Mouse (Mus musculus) limb, embryonic 13.5 days (tissue): ENCODE data around the gene Prss16. TPM values are rescaled to one million over a fixed set of nuclear protein-coding genes. Genes with fewer than 3 reads are reported as not detected.

ENCODE experiments used
- ATAC-seq: fragments of 200-750 bp; cut with Nextera tagmentation; 2 replicates; pipeline ENCODE4 v1.8.0; 2017; ENCODE audit warnings: low read depth, moderate number of reproducible peaks, moderate TSS enrichment; ENCODE audit not compliant: low FRiP score
- H3K27ac ChIP-seq: fragments of 300-500 bp; sonication (generic); 2 replicates; pipeline ENCODE4 v1.5.1; 2015; ENCODE audit warnings: inconsistent platforms, mild to moderate bottlenecking, moderate library complexity
- H3K27me3 ChIP-seq: fragments of 300-500 bp; sonication (generic); 2 replicates; pipeline ENCODE4 v1.6.1; 2015; ENCODE audit warnings: mild to moderate bottlenecking, inconsistent platforms
- H3K36me3 ChIP-seq: fragments of 300-500 bp; sonication (generic); 2 replicates; pipeline ENCODE4 v1.6.1; 2015; ENCODE audit warnings: inconsistent platforms, mild to moderate bottlenecking, moderate library complexity
- H3K4me1 ChIP-seq: fragments of 300-500 bp; sonication (generic); 2 replicates; pipeline ENCODE4 v1.6.1; 2015; ENCODE audit warnings: inconsistent platforms
- H3K4me2 ChIP-seq: fragments of 300-500 bp; sonication (generic); replicated peaks from 2 replicates; pipeline ENCODE4 v1.6.1; 2015; ENCODE audit warnings: inconsistent platforms, mild to moderate bottlenecking, moderate library complexity
- H3K4me3 ChIP-seq: fragments of 300-500 bp; sonication (generic); 2 replicates; pipeline ENCODE4 v1.5.1; 2015; ENCODE audit warnings: moderate library complexity, mild to moderate bottlenecking, inconsistent platforms
- H3K9ac ChIP-seq: fragments of 300-500 bp; sonication (generic); 2 replicates; pipeline ENCODE4 v1.6.1; 2015; ENCODE audit warnings: mild to moderate bottlenecking, inconsistent platforms
- H3K9me3 ChIP-seq: fragments of 300-500 bp; sonication (generic); 2 replicates; pipeline ENCODE4 v1.6.1; 2016; ENCODE audit warnings: inconsistent platforms
- WGBS: fragments of 180-500 bp; shearing (Covaris S2); methylation state at CpG from one replicate; pipeline ENCODE4 v1.1.7; 2015; 5-methylcytosine and 5-hydroxymethylcytosine counted together
- microRNA-seq: library from miRNA; unstranded; fragments of <30 nt; microRNA quantifications from one replicate; pipeline ENCODE4, GENCODE M21; 2016
- polyA plus RNA-seq: library from polyadenylated mRNA; unstranded; fragments of >200 nt; fragmentation: Nextera tagmentation; extraction: Ambion mirVana; gene quantifications from 2 replicates; pipeline ENCODE4 v1.2.1, GENCODE M21; 2015

The Prss16 gene
- polyA plus RNA-seq, 1 experiment from 2014 or later, result 0.98 TPM

DNA sequence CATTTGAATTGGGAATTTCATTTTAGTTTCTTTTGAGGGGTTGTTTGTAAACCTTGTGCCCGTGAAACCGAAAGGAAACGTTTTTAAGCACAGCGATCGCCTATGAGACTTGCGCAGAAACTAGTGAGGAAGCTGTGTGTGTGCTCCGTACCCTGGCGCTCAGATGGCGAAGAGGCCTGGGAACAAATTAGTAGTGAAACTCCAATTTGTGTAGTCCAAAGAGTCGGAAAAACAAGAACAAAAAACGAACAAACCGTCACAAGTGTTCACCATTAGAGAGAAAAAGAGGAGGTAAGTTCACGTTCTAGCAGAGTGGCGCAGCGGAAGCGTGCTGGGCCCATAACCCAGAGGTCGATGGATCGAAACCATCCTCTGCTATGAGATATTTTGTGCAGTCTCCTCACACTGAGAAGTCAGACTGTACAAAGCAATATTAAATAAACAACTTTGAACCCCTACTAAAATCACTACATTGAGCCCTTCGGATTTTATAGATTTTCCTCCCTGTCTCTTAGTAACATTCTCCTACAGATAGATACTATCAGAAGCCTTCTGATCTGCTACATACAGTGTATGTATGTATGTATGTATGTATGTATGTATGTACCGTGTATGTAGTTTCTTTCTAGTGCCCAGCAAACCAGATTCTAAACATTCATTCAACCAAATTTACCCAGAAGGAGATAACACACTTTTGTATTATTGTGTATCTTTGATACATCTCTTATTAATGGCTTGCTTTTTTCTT lies 34.6 kb downstream of the Prss16 start:
- WGBS, result 5% methylated on average over 20 of the region's 20 CpGs
- Histone ChIP-seq H3K9ac (peak overlapping the region; percentile 77), H3K9me3 (no peaks in the 10 kb centered on the region), H3K4me3 (peak overlapping the region; percentile 57), H3K27ac (peak overlapping the region; percentile 90), H3K4me1 (no peaks in the 10 kb centered on the region), H3K36me3 (no peaks in the 10 kb centered on the region), H3K4me2 (peak overlapping the region; percentile 48), H3K27me3 (peaks cover 6% of the 10 kb centered on the region)
- peak; percentile 93 for ATAC-seq

DNA sequence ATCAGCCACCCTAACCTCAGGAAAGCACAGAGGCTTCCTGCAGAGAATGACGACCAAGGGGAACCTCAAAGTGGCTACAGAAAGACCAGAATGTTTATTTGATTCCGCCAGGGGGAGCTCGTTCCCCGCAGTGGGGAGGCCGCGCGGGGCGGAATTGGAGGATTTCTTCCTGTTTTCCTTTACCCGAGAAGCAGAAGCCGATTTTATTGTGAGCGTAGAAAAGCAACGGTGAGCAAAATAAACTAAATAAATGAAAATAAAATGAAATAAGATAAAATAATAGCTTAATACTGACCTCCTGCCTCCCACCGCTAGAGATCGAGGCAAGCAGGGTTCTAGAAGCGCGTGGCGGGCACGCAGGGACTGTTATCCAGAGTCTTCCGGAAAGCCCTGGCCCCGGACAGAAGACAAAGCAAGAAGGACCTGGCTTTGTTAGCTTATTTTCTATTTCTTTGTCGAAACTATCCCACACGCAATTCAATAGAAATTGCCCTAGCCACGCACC lies 35.3 kb downstream of the Prss16 start:
- peak overlapping the region; percentile 77 for H3K9ac ChIP-seq
- peak; percentile 85 for ATAC-seq
- peak overlapping the region; percentile 57 for H3K4me3 ChIP-seq
- H3K9me3 ChIP-seq, result no peaks in the 10 kb centered on the region
- no peaks in the 10 kb centered on the region for H3K36me3 ChIP-seq
- peak overlapping the region; percentile 90 for H3K27ac ChIP-seq
- peaks cover 4% of the 10 kb centered on the region for H3K27me3 ChIP-seq
- H3K4me2 ChIP-seq, result peak overlapping the region; percentile 48
- H3K4me1 ChIP-seq, result no peaks in the 10 kb centered on the region
- whole genome bisulfite sequencing, result under 1% methylated on average over 23 of the region's 23 CpGs

DNA sequence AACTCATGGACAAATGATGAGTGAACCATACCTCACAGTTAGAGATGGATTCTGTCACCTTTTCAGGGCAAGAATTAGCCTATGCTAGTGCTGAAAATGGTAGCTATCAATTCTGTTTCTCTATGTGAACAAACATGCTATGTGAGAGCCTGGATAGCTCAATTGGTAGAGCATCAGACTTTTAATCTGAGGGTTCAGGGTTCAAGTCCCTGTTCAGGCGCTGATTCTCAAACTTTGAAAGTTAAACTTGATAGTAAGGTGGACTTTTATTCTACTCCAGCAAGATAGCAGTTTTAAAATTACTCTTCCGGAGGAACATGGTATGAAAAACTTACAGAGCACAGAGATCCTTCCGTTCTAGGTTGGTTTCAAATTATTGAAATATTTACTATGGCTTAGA lies 37.9 kb downstream of the Prss16 start:
- no peak for ATAC-seq
- no peak overlapping the region for H3K4me2 ChIP-seq
- H3K27me3 ChIP-seq, result no peaks in the 10 kb centered on the region
- no peak overlapping the region for H3K4me3 ChIP-seq
- H3K9ac ChIP-seq, result no peak overlapping the region
- H3K36me3 ChIP-seq, result no peaks in the 10 kb centered on the region
- H3K9me3 ChIP-seq, result peaks cover 6% of the 10 kb centered on the region; the same call in 1 of the 2 replicates
- 43% methylated on average over 3 of the region's 3 CpGs for WGBS
- no peaks in the 10 kb centered on the region for H3K4me1 ChIP-seq
- no peak overlapping the region for H3K27ac ChIP-seq

DNA sequence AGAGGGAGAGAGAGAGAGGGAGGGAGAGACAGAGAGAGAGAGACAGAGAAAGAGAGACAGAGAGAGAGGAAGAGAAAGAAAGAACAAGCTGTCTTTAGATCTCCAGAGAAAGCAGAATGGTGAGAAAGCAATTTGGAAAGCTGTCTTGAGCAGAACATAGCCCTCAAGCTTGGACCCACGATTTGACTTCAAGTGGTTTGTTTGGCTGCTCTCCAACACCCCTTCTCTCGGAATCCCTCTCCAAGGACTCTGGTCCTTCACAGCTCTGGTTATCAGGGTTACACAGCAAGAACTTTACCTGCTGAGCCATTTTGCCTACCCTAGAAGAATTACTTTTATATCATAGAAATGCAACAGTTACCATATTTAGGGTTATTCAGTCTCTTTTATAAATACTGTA lies 39.7 kb downstream of the Prss16 start:
- no peak for ATAC-seq
- no peak overlapping the region for H3K4me2 ChIP-seq
- H3K9me3 ChIP-seq, result peaks cover 6% of the 10 kb centered on the region; the same call in 1 of the 2 replicates
- no peaks in the 10 kb centered on the region for H3K27me3 ChIP-seq
- H3K4me1 ChIP-seq, result no peaks in the 10 kb centered on the region
- no peaks in the 10 kb centered on the region for H3K36me3 ChIP-seq
- no peak overlapping the region for H3K9ac ChIP-seq
- 57% methylated on average over 2 of the region's 2 CpGs for whole genome bisulfite sequencing
- H3K27ac ChIP-seq, result no peak overlapping the region
- H3K4me3 ChIP-seq, result no peak overlapping the region

DNA sequence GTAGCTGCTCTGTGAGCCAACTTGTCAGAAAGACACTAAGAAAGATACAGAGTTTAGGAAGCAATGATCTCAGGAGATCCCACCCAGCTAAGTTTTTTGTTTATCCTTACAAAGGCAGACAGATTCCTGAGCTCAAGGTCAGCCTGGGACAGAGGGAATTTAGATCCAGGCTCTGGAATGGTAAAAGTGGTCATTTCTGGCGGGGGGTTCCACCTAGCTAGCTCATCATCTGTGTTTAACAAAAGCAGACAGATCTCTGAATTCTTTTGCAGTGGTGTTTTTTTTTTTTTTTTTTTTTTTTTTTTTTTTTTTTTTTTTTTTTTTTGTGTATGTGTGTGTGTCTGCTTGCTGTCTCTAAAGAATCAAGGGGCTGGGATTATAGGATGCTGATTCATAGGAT lies 40.3 kb downstream of the Prss16 start:
- Histone ChIP-seq H3K9ac (no peak overlapping the region), H3K4me2 (no peak overlapping the region), H3K4me1 (no peaks in the 10 kb centered on the region), H3K27ac (no peak overlapping the region), H3K36me3 (no peaks in the 10 kb centered on the region), H3K27me3 (no peaks in the 10 kb centered on the region), H3K4me3 (no peak overlapping the region), H3K9me3 (peaks cover 6% of the 10 kb centered on the region; the same call in 1 of the 2 replicates)
- ATAC-seq, result no peak
- WGBS, result 52% methylated on average over 1 of the region's 1 CpGs

Small RNAs within 50 kb of the gene (microRNA-seq; reads per million reads assigned to microRNA genes)
- gene Gm44390 (not detected), gene Gm44486 (not detected)

Other genes starting within 250 kb of the Prss16 start
- gene Hist1h1b, start 229.1 kb downstream of the Prss16 start, polyA plus RNA-seq, result 25.1 TPM in 2 replicates
- 133 and 146 TPM in 2 replicates for gene Hist1h3i, start 226.4 kb downstream of the Prss16 start, polyA plus RNA-seq
- 6.8 and 17.0 TPM in 2 replicates for gene Hist1h2an, start 222.5 kb downstream of the Prss16 start, polyA plus RNA-seq
- gene Hist1h2bp, start 222.3 kb downstream of the Prss16 start, polyA plus RNA-seq, result 3.3 TPM in 2 replicates
- 33.2 and 35.5 TPM in 2 replicates for gene Hist1h2bq, start 199.5 kb downstream of the Prss16 start, polyA plus RNA-seq
- not detected in 2 replicates for gene Hist1h2ao, start 199.3 kb downstream of the Prss16 start, polyA plus RNA-seq
- not detected in 2 replicates for gene Hist1h4m, start 198.0 kb downstream of the Prss16 start, polyA plus RNA-seq
- 20.5 and 21.8 TPM in 2 replicates for gene Hist1h4n, start 177.5 kb downstream of the Prss16 start, polyA plus RNA-seq
- 3,649 and 3,737 TPM in 2 replicates for gene Hist1h2ap, start 176.2 kb downstream of the Prss16 start, polyA plus RNA-seq
- gene Hist1h2br, start 176.0 kb downstream of the Prss16 start, polyA plus RNA-seq, result 34.8 and 36.3 TPM in 2 replicates
- gene Zfp184, start 64.6 kb downstream of the Prss16 start, polyA plus RNA-seq, result 18.3 and 20.2 TPM in 2 replicates
- gene Pom121l2, start 28.5 kb downstream of the Prss16 start, polyA plus RNA-seq, result 0.37 and 0.38 TPM in 2 replicates
- 8.8 and 11.8 TPM in 2 replicates for gene Hist1h2ah, start 25.8 kb upstream of the Prss16 start, polyA plus RNA-seq
- gene Hist1h2bk, start 26.1 kb upstream of the Prss16 start, polyA plus RNA-seq, result 14.4 and 16.2 TPM in 2 replicates
- 25.3 and 27.8 TPM in 2 replicates for gene Hist1h4i, start 31.6 kb upstream of the Prss16 start, polyA plus RNA-seq
- 75.9 and 76.5 TPM in 2 replicates for gene Hist1h2ag, start 33.2 kb upstream of the Prss16 start, polyA plus RNA-seq
- gene Hist1h2bj, start 33.5 kb upstream of the Prss16 start, polyA plus RNA-seq, result 17.9 TPM in 2 replicates
- gene Vmn1r188, start 74.7 kb upstream of the Prss16 start, polyA plus RNA-seq, result not detected in 2 replicates
- not detected in 2 replicates for gene Vmn1r189, start 96.1 kb upstream of the Prss16 start, polyA plus RNA-seq
- gene Vmn1r191, start 174.2 kb upstream of the Prss16 start, polyA plus RNA-seq, result not detected in 2 replicates
- gene Vmn1r192, start 181.4 kb upstream of the Prss16 start, polyA plus RNA-seq, result not detected in 2 replicates
- gene Vmn1r193, start 213.4 kb upstream of the Prss16 start, polyA plus RNA-seq, result not detected in 2 replicates
- gene Vmn1r194, start 234.5 kb upstream of the Prss16 start, polyA plus RNA-seq, result not detected in 2 replicates